Mouse (Mus musculus) urinary bladder, postnatal 36 days (tissue): ENCODE results near the gene Gm45785.

ENCODE experiments used
- DNase-seq, 2 experiments: peaks; one replicate each; pipeline ENCODE4 v3.0.0; 2022; ENCODE audit warnings: low spot score in 2 of 2, mixed read lengths in 1 of 2

Gene Gm45785

DNA sequence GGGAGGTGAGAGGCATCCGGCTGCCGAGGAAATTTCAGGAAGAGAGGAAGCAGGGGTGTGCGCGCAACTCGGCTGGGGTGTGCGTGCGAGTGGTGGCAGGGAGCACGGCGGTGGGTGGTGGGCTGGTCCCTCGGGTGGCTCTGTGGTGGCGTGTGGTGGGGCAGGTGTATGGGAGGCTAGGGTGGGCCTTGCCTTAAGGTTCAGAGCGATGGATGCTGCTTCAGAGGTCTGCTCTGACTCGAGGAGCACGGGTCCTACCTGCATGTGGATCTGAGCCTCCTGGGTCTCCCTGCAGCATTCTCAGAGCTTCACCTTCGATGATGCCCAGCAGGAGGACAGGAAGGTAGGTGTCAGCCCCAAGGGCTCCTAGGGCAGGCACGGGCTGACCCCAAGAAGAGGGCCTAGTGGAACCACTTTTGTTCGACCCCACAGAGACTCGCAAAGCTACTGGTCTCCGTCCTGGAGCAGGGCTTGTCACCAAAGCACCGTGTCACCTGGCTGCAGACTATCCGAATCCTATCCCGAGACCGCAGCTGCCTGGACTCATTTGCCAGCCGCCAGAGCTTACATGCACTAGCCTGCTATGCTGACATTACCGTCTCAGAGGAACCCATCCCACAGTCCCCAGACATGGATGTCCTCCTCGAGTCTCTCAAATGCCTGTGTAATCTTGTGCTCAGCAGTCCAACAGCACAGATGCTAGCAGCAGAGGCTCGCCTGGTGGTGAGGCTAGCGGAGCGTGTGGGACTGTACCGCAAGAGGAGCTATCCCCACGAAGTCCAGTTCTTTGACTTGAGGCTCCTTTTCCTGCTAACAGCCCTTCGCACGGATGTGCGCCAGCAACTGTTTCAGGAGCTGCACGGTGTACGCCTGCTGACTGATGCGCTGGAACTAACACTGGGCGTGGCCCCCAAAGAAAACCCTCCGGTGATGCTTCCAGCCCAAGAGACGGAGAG lies 1.7 kb upstream of the Gm45785 start, which contains the start of gene Bet1l:
Gene Bet1l, minus strand, starts transcription at position 28 of the 956 bp plus-strand sequence.
- no peak for DNase-seq

DNA sequence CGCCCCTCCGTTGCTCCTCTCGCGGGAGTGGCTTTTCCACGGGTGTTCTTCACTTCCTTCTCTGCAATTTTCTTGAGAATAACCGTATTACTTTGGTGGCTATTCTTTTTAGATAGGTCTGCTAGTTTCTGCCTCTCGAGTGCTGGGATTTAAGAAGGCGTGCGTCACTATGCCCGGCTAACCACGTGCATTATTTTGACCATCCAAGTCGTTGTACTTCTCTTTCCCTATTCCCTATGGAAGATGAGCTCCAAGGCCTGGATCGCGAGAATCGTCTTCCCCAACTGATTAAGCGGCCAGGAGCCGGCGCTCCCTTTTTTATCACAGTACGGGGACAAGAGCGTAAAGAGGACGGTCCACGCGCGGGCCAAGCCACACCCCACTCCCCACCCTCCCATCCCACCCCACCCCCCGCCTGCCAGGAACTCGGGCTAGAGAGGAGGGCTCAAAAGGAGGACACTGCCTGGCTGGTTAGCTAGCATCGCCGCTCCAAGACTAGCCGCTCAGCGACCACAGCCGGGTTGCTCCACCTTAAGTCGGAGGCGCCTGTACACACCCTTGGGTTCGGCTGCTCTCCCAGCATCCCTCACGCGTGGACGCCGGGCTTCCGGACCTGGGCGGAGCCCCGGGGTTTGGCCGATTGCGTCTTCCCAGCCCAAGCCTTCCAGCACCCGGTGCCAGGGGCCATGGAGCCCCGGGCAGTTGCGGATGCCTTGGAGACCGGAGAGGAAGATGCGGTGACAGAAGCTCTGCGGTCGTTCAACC lies 836 bp upstream of the Gm45785 start, which contains the start of gene Ric8a:
Gene Ric8a, plus strand, starts transcription at position 173 of the 765 bp plus-strand sequence.
- peak; percentile 89 to 93 for DNase-seq

DNA sequence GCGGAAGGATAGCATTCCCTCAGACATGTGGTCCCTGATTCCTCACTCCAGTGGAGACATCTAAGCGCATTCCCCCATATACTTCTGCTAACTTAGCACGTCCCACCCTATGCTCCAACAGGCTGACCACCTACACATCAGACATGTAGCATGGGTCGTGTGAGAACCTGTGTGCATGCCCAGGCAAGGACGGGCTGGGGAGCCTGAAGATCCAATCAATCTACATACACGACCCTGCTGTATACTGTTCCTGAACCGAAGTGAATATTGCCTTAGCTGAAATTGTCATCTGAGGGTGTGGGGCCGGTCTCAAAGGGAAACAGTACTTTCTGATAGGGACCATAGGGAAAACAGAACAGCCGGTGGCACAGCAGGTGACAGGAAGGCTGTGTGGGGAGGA lies 950 bp downstream of the Gm45785 start:
- no peak for DNase-seq

DNA sequence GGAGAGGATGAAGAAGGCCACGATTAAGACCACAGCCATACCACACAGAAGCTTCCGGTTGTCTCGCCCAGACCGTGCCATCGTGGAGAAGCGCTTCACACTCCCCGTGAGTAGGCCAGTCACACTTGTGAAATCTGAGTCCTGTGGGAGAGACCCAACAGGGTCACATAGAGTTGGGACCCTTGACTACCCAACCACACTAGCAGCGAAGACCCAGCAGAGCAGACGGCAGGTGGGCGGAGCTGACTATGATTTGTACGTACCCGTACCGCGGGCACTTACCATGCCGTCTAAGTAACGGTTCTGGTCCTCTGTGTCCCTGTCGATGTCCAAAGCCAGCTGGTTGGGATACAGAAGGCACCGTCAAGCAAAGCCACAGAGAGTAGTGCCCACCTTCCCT lies 1.6 kb downstream of the Gm45785 start:
- no peak for DNase-seq

DNA sequence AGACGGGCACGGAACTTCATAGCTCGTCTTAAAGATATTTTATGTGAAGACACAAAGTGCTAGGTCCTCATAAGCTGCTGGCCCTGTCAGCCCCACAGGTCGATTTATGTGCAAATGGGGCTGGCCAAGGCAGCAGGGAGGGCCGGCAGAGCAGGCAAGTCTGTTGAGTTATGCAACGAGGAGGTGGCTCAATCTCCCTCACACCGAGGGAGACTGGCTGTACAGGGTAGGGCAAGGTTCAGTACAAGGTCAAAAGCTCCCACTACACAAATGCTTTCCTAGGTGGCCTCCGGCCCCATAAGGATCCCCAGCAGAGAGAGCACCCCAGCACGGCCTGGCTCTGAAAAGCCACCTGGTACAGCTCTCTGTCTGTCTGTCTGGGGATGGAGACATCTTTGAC lies 2.7 kb downstream of the Gm45785 start:
- DNase-seq = no peak

DNA sequence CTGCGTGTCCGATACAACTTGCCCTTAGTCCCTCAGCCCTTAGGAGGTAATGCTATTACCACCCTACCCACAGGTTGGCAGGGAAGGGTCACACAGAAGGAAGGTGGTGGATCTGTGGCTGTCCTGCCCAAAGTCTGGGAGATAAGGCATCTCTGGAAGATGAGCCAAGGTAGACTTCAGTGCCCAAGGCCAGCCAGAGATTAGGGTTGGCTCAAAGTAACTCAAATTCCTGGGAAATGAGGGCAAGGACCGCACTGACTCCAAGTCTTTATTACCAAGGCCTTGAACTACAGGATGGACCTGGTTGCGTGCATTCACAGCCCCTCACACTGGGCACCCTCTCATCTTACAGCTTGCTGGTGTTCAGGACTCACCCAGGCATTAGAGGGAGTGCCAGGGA lies 4.2 kb downstream of the Gm45785 start:
- DNase-seq = no peak

DNA sequence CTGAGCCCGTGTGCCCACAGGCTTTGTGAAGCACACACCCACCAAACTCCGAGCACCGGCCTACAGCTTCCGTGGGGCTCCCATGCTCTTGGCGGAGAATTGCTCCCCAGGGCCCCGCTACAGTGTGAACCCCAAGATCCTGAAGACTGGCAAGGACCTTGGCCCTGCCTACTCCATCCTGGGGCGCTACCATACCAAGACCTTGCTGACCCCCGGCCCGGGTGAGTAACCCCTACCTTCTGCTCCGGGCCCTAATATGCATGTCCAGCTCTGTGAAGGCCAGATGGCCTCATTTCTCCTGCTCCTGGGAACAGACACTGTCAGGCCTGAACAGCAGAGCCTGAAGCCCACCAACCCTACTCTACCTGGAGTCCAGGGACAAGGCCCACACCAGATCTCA lies 7.5 kb downstream of the Gm45785 start:
- DNase-seq = no peak

DNA sequence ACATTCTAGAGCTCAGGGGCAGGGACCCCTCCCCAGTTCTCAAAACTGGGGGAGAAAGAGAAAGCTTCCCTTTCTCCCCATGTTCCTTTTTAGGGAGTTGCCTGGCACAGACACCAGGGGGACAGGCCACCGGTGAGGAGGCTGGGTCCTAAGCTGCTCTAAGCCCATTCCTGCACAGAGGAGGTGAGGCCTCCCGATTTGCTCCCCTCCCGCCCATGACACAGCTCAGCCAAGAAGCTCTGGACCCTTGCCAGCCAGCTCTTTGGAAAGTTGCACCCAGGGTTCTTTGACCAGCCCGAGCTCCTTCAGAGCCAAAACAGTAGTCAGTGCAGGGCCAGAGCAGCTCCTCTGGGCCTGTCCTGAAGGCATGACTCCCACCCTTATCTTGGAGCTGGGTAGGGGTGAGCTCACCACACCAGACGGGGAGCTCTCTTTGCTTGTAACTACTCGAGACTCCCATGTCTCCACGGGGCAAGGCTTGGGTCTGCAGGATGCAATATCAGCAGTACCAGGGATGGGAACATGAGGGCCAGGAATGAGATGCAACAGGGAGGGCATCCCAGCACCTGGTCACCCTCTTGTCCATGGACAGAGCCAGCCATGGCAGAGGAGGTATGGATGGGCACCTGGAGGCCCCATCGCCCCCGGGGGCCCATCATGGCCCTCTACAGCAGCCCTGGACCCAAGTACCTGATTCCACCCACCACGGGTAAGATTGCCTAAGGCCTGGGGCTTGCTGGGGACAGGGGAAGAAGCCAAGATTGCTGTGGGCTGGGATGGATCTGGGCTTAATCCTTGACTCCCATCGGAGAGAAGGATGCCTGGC lies 8.2 kb downstream of the Gm45785 start, which contains the start of gene Odf3:
Gene Odf3, plus strand, starts transcription at position 51 of the 826 bp plus-strand sequence.
- peak in 1 of 2 experiments; percentile 47 for DNase-seq

DNA sequence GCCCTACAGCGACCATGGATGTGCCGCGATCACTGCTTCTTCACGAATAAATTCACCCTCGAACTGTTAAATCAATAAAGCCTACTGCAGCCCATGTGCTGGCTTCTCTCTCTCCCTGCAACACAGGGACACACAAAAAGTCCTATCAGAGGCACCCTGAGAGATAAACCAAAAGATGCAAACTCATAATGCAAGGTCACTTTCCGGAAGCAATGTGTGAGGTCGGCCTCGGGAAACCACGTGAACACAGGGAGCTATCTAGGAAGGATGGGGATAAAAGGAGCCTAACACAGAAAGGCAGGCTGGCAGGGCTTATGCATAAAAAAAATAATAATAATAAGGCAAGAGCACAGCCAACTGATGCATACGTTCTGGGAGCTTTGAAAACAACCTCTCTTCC lies 9.5 kb downstream of the Gm45785 start:
- no peak for DNase-seq

DNA sequence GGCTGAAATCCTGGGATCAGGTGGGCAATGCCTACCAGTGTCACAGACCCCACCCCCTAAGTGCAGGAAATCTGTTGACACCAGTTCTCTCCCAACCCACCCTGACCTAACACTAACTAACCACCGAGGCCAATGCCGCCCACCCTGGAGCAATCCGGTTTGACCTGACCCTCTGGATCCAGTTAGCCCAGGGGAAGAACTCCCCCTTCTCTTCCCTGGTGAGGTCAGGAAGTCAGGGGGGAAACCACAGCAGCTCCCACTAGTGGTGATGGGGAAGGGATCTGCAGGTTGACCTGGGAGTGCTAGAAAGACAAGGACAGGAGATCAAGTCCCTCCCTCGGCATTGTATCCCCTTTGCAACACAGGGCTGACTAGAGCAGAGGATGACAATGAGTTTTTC lies 10.4 kb downstream of the Gm45785 start:
- DNase-seq = no peak

DNA sequence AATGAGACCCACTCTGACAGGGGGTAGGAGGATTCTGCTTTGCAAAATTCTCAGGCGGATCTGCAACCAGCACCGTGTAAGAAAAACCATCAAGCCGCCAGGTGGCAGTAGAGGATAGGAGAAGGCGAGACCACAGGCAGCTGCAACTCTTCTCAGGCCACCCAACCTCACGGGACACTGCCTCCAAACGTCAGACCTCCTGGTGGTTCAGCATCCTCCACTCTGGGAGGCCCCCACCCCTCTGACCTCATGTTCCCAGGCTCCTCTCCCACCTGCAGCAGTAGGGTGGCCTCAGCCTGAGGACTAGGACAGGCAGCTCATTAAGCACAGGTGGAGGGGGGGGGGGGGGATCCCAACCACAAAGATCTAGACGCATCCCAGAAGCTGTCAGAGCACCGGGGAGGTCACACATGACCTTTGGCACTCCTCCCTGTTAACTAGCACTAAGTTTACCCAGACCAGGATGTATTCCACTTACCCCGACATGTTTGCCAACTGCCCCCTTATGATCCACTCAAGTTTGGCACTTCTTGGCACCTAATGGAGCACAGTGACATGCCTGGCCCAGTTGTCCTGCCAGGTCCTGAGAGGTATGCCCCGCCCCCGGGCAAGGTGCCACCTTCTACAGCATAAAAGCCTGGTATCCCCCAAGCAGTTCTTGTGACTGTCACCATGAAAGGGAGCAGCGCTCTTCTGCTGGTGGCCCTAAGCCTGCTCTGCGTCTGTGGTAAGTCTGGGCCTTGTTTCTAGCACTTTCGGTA lies 11.0 kb downstream of the Gm45785 start, which contains the start of gene Scgb1c1:
Gene Scgb1c1, plus strand, starts transcription at position 643 of the 761 bp plus-strand sequence.
- DNase-seq = peak; percentile 89 to 90

DNA sequence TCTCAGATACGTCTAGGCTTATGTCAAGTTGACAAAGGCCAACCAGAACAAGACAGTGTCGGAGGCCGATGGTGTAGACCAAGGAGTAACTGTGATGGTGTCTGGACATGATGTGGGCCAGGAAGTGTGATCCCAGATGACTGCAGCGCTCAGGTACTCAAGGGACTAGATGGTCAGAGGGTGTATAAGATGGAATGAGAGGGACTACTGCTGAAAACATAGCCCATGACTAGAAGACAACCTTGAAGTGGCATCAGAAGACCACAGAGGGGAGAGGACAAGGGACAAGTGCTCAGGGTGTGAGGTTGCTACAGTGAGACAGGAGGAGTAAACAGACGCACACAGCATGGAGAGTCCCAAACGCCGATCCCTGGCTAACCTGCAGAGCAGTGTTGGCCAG lies 12.3 kb downstream of the Gm45785 start:
- no peak for DNase-seq

DNA sequence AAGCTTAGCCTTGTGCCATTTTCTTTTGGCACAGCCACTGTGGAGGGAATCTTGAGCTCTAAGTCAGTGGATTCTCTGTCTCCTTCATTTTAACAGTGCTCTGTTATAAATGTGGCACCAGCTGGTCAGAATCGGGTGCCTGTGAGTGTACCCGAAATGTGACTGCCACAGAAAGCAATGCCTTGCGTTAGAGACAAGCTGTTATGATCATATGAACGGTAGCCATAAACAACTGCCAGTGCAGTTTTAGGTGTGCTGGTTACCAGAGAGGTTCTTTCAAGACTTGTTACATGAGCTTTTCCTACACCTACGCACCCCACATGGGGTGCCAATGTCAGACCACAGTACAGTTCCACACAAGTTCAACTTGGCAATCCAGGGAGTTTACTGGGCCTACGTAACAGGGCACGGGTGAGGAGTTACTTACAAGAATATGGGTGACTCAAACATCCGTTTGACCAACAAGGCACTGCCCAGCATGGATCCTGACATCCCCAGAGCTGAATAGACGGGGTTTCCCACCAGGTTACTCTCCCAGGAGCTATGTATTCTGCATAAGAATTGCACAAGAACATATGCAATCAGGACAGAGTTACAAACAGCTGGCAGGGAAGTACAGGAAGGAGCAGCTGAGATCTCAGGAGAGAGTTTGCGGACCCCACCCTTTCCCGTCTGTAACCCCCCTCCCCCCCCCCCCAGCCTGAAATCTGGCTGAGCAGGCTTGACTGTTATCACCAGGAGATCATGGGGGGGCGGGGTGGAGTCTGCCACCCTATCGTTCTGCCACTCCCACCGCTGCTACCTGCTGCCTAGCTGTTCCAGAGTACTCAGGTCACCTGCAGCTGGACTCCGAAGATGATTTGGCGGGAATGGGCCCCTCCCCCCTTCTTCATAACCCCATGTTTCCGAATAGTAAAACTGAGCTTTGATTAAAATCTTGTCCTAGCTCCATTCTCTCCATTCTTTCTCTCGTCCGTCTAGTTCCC lies 15.1 kb downstream of the Gm45785 start:
- peak in 1 of 2 experiments; percentile 36 for DNase-seq

DNA sequence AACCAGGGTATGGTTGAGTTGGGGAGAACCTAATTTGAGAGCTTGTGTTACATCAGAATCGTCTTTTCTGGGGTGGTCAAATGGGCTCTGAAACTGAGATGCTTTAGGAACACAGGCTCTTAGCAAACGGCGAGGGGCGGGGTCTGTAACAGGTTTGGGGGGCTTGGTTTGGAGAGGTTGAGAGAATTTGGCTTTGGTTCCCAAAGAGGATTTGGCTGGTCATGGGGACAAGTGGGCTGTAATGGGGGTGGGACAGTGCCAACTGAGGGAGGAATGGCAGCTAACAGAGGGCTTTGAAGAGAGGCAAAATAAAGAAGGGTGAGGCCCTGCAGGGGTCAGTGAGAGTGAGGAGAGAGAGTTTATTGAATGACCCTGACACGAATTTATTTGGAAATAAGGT lies 16.6 kb downstream of the Gm45785 start:
- no peak for DNase-seq

DNA sequence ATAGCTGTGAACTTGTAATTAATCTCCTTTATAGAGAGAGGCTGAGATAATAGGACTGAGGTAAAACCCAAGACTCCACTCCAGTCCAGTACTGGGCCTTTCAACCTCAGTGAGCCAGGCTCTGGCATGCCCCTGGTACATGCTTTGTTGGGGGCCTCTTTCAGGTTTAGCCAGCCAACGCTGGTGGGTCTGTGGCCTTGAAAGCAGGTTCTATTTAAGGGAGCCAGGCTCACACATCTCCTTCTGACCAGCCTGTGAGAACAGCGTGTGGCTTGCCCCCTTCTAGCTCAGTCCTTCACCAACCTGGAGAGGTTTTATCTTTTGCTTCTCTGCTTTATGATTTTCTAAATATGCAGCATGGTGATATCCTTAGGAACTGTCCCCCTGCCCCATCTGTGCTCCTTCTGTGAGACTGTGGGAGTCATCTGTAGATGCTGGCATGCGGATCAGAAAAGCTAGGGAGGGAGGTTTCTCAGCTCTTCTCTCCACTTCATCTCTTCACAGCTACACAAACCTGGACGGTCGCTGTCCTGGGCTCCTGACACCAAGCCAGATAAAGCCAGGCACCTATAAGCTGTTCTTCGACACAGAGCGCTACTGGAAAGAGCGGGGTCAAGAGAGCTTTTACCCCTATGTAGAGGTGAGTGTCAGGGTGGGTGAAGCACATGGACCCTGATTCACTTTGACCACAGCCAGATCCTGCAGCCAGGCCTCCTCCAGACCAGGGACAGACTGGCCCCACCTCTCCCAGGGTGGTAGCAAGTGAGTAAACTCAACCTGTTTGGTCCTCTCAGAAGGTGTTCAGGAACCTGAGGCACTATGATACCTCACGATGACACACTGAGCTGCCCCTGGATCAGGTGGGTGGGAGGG lies 19.7 kb downstream of the Gm45785 start:
- DNase-seq = no peak

DNA sequence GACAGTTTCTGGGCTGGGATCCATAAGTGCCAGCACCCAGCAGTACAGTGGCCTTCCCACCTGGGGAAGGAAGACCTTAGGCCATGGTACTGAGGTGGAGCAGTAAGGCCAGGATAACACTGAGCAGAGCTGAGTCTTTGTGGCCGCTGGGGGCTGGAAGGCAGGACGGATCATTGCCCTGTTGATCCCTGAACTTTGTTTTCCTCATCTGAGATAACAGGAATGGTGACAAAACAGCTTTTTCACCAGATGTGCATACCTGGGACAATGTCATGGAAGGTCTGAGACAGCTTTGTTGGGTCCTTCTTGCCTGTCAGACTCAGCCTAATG lies 20.4 kb downstream of the Gm45785 start:
- DNase-seq = no peak

DNA sequence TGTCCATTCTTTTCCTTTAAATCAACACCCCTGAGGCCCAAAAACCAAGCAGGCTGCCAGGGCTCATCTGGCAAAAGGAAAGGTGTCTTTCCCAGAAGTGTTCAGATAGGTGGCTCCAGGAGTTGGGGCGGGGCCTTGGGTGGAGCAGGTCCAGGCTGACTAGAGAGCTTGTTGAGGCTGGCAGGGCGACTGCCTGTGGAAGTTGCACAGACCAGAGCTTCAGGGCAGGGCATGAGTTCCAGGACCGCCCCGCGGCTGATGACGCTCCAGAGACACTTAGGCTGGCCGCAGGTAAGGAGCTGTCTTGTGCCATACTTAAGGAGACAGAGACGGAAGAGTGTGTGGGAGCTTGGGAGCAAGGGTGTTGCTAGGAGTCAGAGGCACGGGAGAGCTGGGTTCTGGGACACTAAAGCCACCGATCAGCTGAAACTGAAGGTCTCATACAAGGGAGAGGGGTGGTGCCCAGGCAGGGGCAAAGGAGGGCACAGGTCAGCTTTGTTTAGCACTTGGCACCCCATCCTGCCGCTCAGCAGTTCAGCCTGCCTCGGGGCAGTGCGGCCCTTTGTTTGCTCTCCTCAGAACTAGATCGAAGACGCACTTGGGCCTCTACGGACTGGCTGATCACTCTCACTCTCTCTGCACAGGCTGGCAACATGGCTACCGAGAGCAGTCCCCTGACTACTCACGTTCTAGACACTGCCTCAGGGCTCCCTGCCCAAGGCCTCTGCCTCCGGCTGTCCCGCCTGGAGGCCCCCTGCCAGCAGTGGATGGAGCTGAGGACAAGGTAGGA lies 21.0 kb downstream of the Gm45785 start, which contains the start of gene Urah:
Gene Urah, plus strand, starts transcription at position 51 of the 790 bp plus-strand sequence.
- peak; percentile 68 to 79 for DNase-seq

DNA sequence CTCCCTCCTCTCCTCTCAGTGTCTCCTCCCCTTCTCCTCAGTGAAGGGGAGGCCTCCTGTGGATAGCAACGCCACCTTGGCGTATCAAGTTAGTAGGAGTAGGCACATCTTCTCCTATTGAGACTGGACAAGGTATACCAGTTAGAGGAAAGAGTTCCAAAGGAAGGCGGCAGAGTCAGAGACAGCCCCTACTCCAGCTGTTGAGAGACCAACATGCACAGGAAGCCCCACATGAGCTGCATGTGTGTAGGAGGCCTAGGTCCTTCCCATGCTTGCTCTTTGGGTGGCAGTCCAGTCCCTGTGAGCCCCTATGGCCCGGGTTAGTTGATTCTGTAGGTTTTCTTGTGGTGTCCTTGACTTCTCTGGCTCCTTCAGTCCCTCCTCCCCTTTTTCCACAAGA lies 22.8 kb downstream of the Gm45785 start:
- no peak for DNase-seq
